In the genomic region with DNA sequence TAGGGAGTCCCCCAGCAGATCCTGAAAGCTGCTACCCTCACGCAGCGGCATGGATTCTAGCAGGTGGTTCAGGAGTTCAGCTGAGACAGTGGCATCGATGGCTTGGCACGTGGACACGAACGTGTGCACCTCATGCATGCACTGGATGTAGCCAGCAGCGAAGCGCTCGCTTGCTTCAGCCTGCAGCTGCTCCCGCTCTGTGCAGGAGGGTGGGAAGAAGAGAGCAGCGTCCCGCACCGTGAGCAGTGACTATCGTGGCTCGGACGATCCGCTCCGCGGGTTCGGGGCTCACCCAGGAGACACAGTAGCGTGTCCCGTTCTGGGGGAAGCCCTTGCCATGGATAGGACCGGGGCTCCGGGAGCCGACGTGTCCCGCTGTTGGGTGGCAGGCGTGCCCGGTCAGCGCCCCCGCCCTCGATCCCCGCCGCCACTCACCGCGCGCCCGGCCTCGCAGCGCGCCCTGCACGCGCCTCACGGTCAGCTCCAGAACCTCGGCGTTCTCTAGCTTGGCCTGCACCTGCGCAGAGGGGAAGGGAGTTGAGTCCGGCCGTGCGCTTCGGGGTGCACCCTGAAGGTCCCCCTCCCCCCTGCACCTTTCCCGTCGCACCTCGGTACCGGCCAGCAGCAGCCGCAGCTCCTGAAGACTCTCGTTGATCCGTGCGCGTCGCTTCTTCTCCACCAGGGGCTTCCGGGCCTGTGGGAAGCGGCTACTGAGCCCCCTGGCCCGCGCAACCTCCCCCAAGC, we compare ENCODE assay signal across 8 mouse cellular contexts. TPM values are rescaled to one million over a fixed set of nuclear protein-coding genes. Genes with fewer than 3 reads are reported as not detected.
DNase-seq lines count a peak whose midpoint lies in the region; ATAC-seq and TF ChIP-seq lines count a peak whose summit lies in the region.

No protein-coding gene starts in this region.

- peak; percentile 20 for DNase-seq in right cerebral cortex, postnatal 25 days
- DNase-seq in right cerebral cortex, adult 18-20 months: no peak
- DNase-seq in brain, adult 2 months (ENCODE audit: low read depth, low spot score): peak; percentile 42
- DNase-seq in forebrain, embryonic 10.5 days (ENCODE audit: extremely low spot score, low spot score): peak; percentile 42
- peak; percentile 37 for DNase-seq in liver, postnatal 0 days
- peak; percentile 43 to 79 for DNase-seq in spleen, postnatal 4 days (ENCODE audit: low spot score in 2 of 2)

- no peaks in the 10 kb centered on the region for H3K9me3 ChIP-seq in forebrain, embryonic 10.5 days
- H3K9me3 ChIP-seq in intestine, embryonic 15.5 days: no peaks in the 10 kb centered on the region
- no peaks in the 10 kb centered on the region for H3K9me3 ChIP-seq in liver, postnatal 0 days (ENCODE audit: low read length)

- peak overlapping the region; percentile 89 for H3K9ac ChIP-seq in intestine, embryonic 15.5 days
- H3K9ac ChIP-seq in liver, postnatal 0 days (replicated peaks): peak overlapping the region; percentile 89

- peaks cover 13% of the 10 kb centered on the region for H3K36me3 ChIP-seq in forebrain, embryonic 10.5 days (replicated peaks)
- no peaks in the 10 kb centered on the region for H3K36me3 ChIP-seq in intestine, embryonic 15.5 days
- H3K36me3 ChIP-seq in liver, postnatal 0 days (replicated peaks; ENCODE audit: insufficient read depth, low read length): peaks cover 9% of the 10 kb centered on the region

- peak; percentile 30 for TF ChIP-seq CTCF in liver, postnatal 0 days (IDR thresholded peaks at IDR 0.05; ENCODE audit: low read depth)

- peak overlapping the region; percentile 97 for H3K27ac ChIP-seq in forebrain, embryonic 10.5 days
- peak overlapping the region; percentile 70 for H3K27ac ChIP-seq in intestine, embryonic 15.5 days
- peak overlapping the region; percentile 93 for H3K27ac ChIP-seq in liver, postnatal 0 days (ENCODE audit: low read depth)

- WGBS in forebrain, embryonic 10.5 days: 5% methylated on average over 64 of the region's 65 CpGs
- 3% methylated on average over 59 of the region's 65 CpGs for WGBS in intestine, embryonic 15.5 days
- 5% methylated on average over 64 of the region's 65 CpGs for WGBS in liver, postnatal 0 days (ENCODE audit: insufficient replicate concordance)

- peak overlapping the region; percentile 80 for H3K4me3 ChIP-seq in forebrain, embryonic 10.5 days
- peak overlapping the region; percentile 68 for H3K4me3 ChIP-seq in intestine, embryonic 15.5 days (replicated peaks)
- peak overlapping the region; percentile 85 for H3K4me3 ChIP-seq in liver, postnatal 0 days (ENCODE audit: low read depth, low read length)

- peaks cover 19% of the 10 kb centered on the region; the same call in 1 of the 2 replicates for H3K27me3 ChIP-seq in forebrain, embryonic 10.5 days (ENCODE audit: poor library complexity, severe bottlenecking)
- H3K27me3 ChIP-seq in intestine, embryonic 15.5 days (replicated peaks): no peaks in the 10 kb centered on the region
- H3K27me3 ChIP-seq in liver, postnatal 0 days (ENCODE audit: insufficient read depth, low read length): no peaks in the 10 kb centered on the region

- peaks cover 55% of the 10 kb centered on the region for H3K4me1 ChIP-seq in forebrain, embryonic 10.5 days
- H3K4me1 ChIP-seq in intestine, embryonic 15.5 days (replicated peaks): peaks cover 30% of the 10 kb centered on the region
- peaks cover 31% of the 10 kb centered on the region for H3K4me1 ChIP-seq in liver, postnatal 0 days (ENCODE audit: insufficient read depth)

- peak overlapping the region; percentile 96 for H3K4me2 ChIP-seq in intestine, embryonic 15.5 days (replicated peaks)
- H3K4me2 ChIP-seq in liver, postnatal 0 days (ENCODE audit: low read depth, low read length): peak overlapping the region; percentile 99

- TF ChIP-seq EP300 in liver, postnatal 0 days (IDR thresholded peaks at IDR 0.05; ENCODE audit: low read depth): no peak

- peak; percentile 62 for ATAC-seq in intestine, embryonic 15.5 days
- peak; percentile 43 for ATAC-seq in liver, postnatal 0 days
- no peak; the same call in 1 of the 2 replicates for ATAC-seq in megakaryocyte progenitor cell, adult 5-6 weeks (replicated peaks; ENCODE audit: poor library complexity)

RNA-seq across cellular contexts. Expression of gene Hes6, which starts 1.4 kb away (rescaled TPM):
- polyA plus RNA-seq in forebrain, embryonic 10.5 days (2016; fragmentation: Nextera tagmentation; extraction: Ambion mirVana): 156 and 177 TPM in 2 replicates
- 94.0 and 103 TPM in 2 replicates for polyA plus RNA-seq in intestine, embryonic 15.5 days (2015; fragmentation: Nextera tagmentation; extraction: Ambion mirVana)
- 33.1 and 35.0 TPM in 2 replicates for polyA plus RNA-seq in liver, postnatal 0 days (2015; fragmentation: Nextera tagmentation; extraction: Ambion mirVana)
- 34.4 and 35.4 TPM in 2 replicates for total RNA-seq in megakaryocyte progenitor cell, adult 5-6 weeks (2015)
- 30.4 and 39.6 TPM in 2 replicates for total RNA-seq in megakaryocyte progenitor cell, adult 5-6 weeks (2017)

RNA-seq across cellular contexts. Expression of gene Ilkap, which starts 13.8 kb away (rescaled TPM):
- 168 and 176 TPM in 2 replicates for polyA plus RNA-seq in forebrain, embryonic 10.5 days (2016; fragmentation: Nextera tagmentation; extraction: Ambion mirVana)
- 119 and 128 TPM in 2 replicates for polyA plus RNA-seq in intestine, embryonic 15.5 days (2015; fragmentation: Nextera tagmentation; extraction: Ambion mirVana)
- 40.3 and 42.8 TPM in 2 replicates for polyA plus RNA-seq in liver, postnatal 0 days (2015; fragmentation: Nextera tagmentation; extraction: Ambion mirVana)
- 71.6 and 91.4 TPM in 2 replicates for total RNA-seq in megakaryocyte progenitor cell, adult 5-6 weeks (2015)
- 120 and 137 TPM in 2 replicates for total RNA-seq in megakaryocyte progenitor cell, adult 5-6 weeks (2017)

RNA-seq across cellular contexts. Expression of gene Erfe, which starts 46.2 kb away (rescaled TPM):
- 1.1 and 1.6 TPM in 2 replicates for polyA plus RNA-seq in forebrain, embryonic 10.5 days (2016; fragmentation: Nextera tagmentation; extraction: Ambion mirVana)
- polyA plus RNA-seq in intestine, embryonic 15.5 days (2015; fragmentation: Nextera tagmentation; extraction: Ambion mirVana): 9.5 and 10.0 TPM in 2 replicates
- polyA plus RNA-seq in liver, postnatal 0 days (2015; fragmentation: Nextera tagmentation; extraction: Ambion mirVana): 0.95 and 1.3 TPM in 2 replicates
- 1.7 TPM in 1 of 2 replicates, not detected in the other for total RNA-seq in megakaryocyte progenitor cell, adult 5-6 weeks (2015)
- 0.50 and 2.5 TPM in 2 replicates for total RNA-seq in megakaryocyte progenitor cell, adult 5-6 weeks (2017)

RNA-seq across cellular contexts. Expression of gene Per2, which starts 46.7 kb away (rescaled TPM):
- 1.3 and 1.6 TPM in 2 replicates for polyA plus RNA-seq in forebrain, embryonic 10.5 days (2016; fragmentation: Nextera tagmentation; extraction: Ambion mirVana)
- 7.8 and 7.9 TPM in 2 replicates for polyA plus RNA-seq in intestine, embryonic 15.5 days (2015; fragmentation: Nextera tagmentation; extraction: Ambion mirVana)
- polyA plus RNA-seq in liver, postnatal 0 days (2015; fragmentation: Nextera tagmentation; extraction: Ambion mirVana): 2.4 and 2.5 TPM in 2 replicates
- total RNA-seq in megakaryocyte progenitor cell, adult 5-6 weeks (2015): 7.0 and 7.8 TPM in 2 replicates
- 4.0 and 4.4 TPM in 2 replicates for total RNA-seq in megakaryocyte progenitor cell, adult 5-6 weeks (2017)
